Mouse (Mus musculus) G1E (cell line): ENCODE measurements around the gene Trim2. TPM values are rescaled to one million over a fixed set of nuclear protein-coding genes. Genes with fewer than 3 reads are reported as not detected.

Source experiments
- ATAC-seq: 2 replicates; pipeline ENCODE4 v1.8.0; 2016; ENCODE audit warnings: mild to moderate bottlenecking; ENCODE audit not compliant: insufficient number of reproducible peaks, poor library complexity, low FRiP score, severe bottlenecking; ENCODE audit errors: extremely low read depth
- DNase-seq: peaks from one replicate; pipeline ENCODE4 v3.0.0; 2012; ENCODE audit warnings: low spot score
- H3K27me3 ChIP-seq: 2 replicates; pipeline ENCODE4 v1.6.1; 2012; ENCODE audit warnings: mild to moderate bottlenecking, low read length, inconsistent platforms; ENCODE audit not compliant: insufficient read depth
- H3K36me3 ChIP-seq: replicated peaks from 2 replicates; pipeline ENCODE3; 2012; ENCODE audit warnings: mild to moderate bottlenecking, inconsistent platforms
- H3K4me1 ChIP-seq: 2 replicates; pipeline ENCODE4 v1.6.1; 2012; ENCODE audit warnings: low read depth, low read length, inconsistent platforms, mixed read lengths; ENCODE audit not compliant: insufficient read depth
- H3K4me3 ChIP-seq: 2 replicates; pipeline ENCODE4 v1.5.1; 2012; ENCODE audit warnings: low read depth, mild to moderate bottlenecking, inconsistent platforms, low read length, moderate library complexity, mixed read lengths
- H3K9me3 ChIP-seq: replicated peaks from 2 replicates; pipeline ENCODE4 v1.6.1; 2012; ENCODE audit warnings: inconsistent platforms
- CTCF ChIP-seq: IDR thresholded peaks from 2 replicates; pipeline ENCODE4 v1.5.1; 2012; ENCODE audit warnings: low read depth, low read length, inconsistent platforms, mixed read lengths
- GATA1 ChIP-seq: IDR thresholded peaks from 2 replicates; pipeline ENCODE4 v1.6.1; 2012; ENCODE audit warnings: borderline replicate concordance, low read length, inconsistent platforms, mixed read lengths
- GATA2 ChIP-seq: IDR thresholded peaks from 2 replicates; pipeline ENCODE4 v1.6.1; 2012; ENCODE audit warnings: low read depth, low read length, inconsistent platforms, borderline replicate concordance
- POLR2AphosphoS5 ChIP-seq: IDR thresholded peaks from 2 replicates; pipeline ENCODE4 v1.6.1; 2012; ENCODE audit warnings: low read depth, low read length, inconsistent platforms; ENCODE audit not compliant: insufficient replicate concordance
- TAL1 ChIP-seq: conservative IDR thresholded peaks from 2 replicates; pipeline ENCODE4 v1.6.1; 2012; ENCODE audit warnings: low read depth, low read length, inconsistent platforms, mixed read lengths
- polyA plus RNA-seq: library from polyadenylated mRNA; stranded (reverse); fragments of >175 nt; gene quantifications from 2 replicates; pipeline ENCODE4 v1.2.3, GENCODE M21; 2012
- total RNA-seq, 2 experiments: library from RNA; stranded (forward) in 1 of 2; stranded (reverse) in 1 of 2; fragments of 200-1000 nt in 1 of 2; fragments of >200 nt in 1 of 2; fragmentation: Nextera tagmentation in 1 of 2; gene quantifications; 2 replicates each; pipeline ENCODE4 v1.2.3; 2014 to 2017

Gene Trim2
- total and polyA plus RNA-seq, 3 experiments, result 0.98 TPM; not detected in 2

- TF ChIP-seq POLR2AphosphoS5, result no peak
- Histone ChIP-seq H3K27me3 (peaks cover 19% of the 10 kb centered on the region), H3K36me3 (no peaks in the 10 kb centered on the region), H3K4me3 (no peak overlapping the region), H3K4me1 (no peaks in the 10 kb centered on the region), H3K9me3 (no peaks in the 10 kb centered on the region)
- ATAC-seq (no peak), DNase-seq (no peak)
Observed at GRCm38 (mm10) chr3:84220748-84221147, 85.9 kb downstream of the Trim2 start.

GRCm38 (mm10) chr3:84220326-84220725 is 86.4 kb downstream of the Trim2 start:
- no peak for TF ChIP-seq GATA2
- TF ChIP-seq TAL1, result no peak
- no peak for TF ChIP-seq CTCF
- TF ChIP-seq POLR2AphosphoS5, result no peak
- no peak for TF ChIP-seq GATA1
- Histone ChIP-seq H3K9me3 (no peaks in the 10 kb centered on the region), H3K36me3 (no peaks in the 10 kb centered on the region), H3K27me3 (peaks cover 19% of the 10 kb centered on the region), H3K4me1 (no peaks in the 10 kb centered on the region), H3K4me3 (no peak overlapping the region)
- DNase-seq (no peak), ATAC-seq (no peak)

GRCm38 (mm10) chr3:84219720-84220273 is 86.9 kb downstream of the Trim2 start:
- TF ChIP-seq GATA1, result no peak
- TF ChIP-seq POLR2AphosphoS5, result no peak
- no peak for TF ChIP-seq TAL1
- no peak for TF ChIP-seq GATA2
- no peaks in the 10 kb centered on the region for H3K9me3 ChIP-seq
- no peaks in the 10 kb centered on the region for H3K36me3 ChIP-seq
- H3K4me3 ChIP-seq, result no peak overlapping the region
- H3K4me1 ChIP-seq, result no peaks in the 10 kb centered on the region
- peaks cover 21% of the 10 kb centered on the region for H3K27me3 ChIP-seq
- DNase-seq (no peak), ATAC-seq (no peak)

- ATAC-seq, result no peak
- H3K9me3 ChIP-seq, result no peaks in the 10 kb centered on the region
- peaks cover 24% of the 10 kb centered on the region for H3K27me3 ChIP-seq
- TF ChIP-seq TAL1 (no peak), GATA2 (no peak), POLR2AphosphoS5 (no peak), GATA1 (no peak), CTCF (no peak)
- H3K4me1 ChIP-seq, result no peaks in the 10 kb centered on the region
- no peak for DNase-seq
- H3K4me3 ChIP-seq, result no peak overlapping the region
- H3K36me3 ChIP-seq, result no peaks in the 10 kb centered on the region
Observed at GRCm38 (mm10) chr3:84219166-84219710, 87.4 kb downstream of the Trim2 start.

GRCm38 (mm10) chr3:84218498-84218897 is 88.2 kb downstream of the Trim2 start:
- ATAC-seq, result no peak
- DNase-seq, result no peak
- Histone ChIP-seq H3K4me3 (no peak overlapping the region), H3K27me3 (peaks cover 24% of the 10 kb centered on the region), H3K9me3 (no peaks in the 10 kb centered on the region), H3K36me3 (no peaks in the 10 kb centered on the region), H3K4me1 (no peaks in the 10 kb centered on the region)
- no peak for TF ChIP-seq POLR2AphosphoS5

- H3K27me3 ChIP-seq, result peaks cover 26% of the 10 kb centered on the region
- no peak for TF ChIP-seq GATA2
- TF ChIP-seq TAL1, result no peak
- no peak for TF ChIP-seq CTCF
- TF ChIP-seq POLR2AphosphoS5, result no peak
- no peak for TF ChIP-seq GATA1
- no peaks in the 10 kb centered on the region for H3K36me3 ChIP-seq
- H3K4me1 ChIP-seq, result no peaks in the 10 kb centered on the region
- no peaks in the 10 kb centered on the region for H3K9me3 ChIP-seq
- DNase-seq (no peak), ATAC-seq (no peak)
- no peak overlapping the region for H3K4me3 ChIP-seq
Observed at GRCm38 (mm10) chr3:84217961-84218351, 88.7 kb downstream of the Trim2 start.
